Mouse (Mus musculus): ENCODE data around the gene Dlg3. TPM values are rescaled to one million over a fixed set of nuclear protein-coding genes. Genes with fewer than 3 reads are reported as not detected.

Gene Dlg3
- total RNA-seq (2021): 1 to 10 TPM; 4.5 to 5.6 TPM

GRCm38 (mm10) chrX:100767181-100767884 is at the start of gene Dlg3:
Gene Dlg3, plus strand, starts transcription at chrX:100767722.
- intact Hi-C loops (cut with DNase I): no loop called here

DNA sequence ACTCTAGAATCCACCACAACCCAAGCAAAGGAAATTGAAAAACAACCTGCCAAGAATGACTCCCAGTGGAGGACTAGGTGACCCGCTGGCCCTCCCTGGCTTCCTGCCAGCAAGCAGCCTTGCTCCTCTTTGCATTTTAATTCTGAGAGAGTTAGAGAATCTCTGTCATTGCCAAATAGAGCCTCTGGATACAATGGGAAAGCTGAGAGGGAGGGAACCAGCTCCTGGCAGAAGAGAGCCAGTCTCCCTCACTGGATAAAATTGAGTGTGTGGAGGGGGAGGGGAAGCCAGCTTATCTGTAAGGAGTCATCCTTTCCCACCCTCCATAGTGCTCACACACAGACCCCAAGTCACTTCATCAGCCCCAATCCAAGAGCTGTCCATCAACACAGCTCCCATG is 38.6 kb upstream of the Dlg3 start:
- peak; percentile 52 to 58 for DNase-seq

More at GRCm38 (mm10) chrX:100767181-100767884, at the start of gene Dlg3:
- DNase-seq: peak; percentile 26 to 35

DNA sequence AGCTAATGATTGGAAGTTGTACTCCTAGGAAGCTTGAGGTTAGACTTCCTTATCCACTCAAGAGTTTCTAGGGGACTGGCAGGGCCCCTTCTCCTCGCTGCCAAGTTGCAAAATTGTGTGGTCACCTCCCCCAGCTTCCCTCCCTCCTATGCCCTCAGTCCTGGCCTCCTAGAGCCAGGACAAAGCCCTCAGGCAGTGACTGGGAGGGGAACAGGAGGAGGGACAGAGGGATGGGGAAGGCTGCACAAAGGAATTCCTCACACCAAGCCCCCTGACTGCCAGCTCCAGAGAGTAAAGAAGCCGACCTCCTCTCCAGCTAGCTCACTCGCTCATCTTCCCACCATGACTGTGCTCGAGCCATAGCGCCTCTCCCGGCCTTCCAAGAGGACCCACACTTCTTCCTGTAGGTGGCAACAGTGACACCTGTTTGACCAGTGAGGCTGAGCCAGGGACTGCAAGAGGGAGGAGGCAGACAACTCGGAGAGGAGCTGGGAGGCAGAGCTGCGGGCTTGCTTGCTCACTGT is 37.8 kb upstream of the Dlg3 start, which contains the start of gene Gdpd2:
Gene Gdpd2 (plus strand): TSS at position 209 of the 524 bp plus-strand sequence.
- intact Hi-C loops (cut with DNase I): loop anchor here (10.0 kb wide), 2 partner anchors 105 to 205 kb away; partner anchors contain the start of genes Dgat2l6, Kif4 and Pdzd11

More for the DNA sequence above, 38.6 kb upstream of the Dlg3 start:
- intact Hi-C loops (cut with DNase I): no loop called here

DNA sequence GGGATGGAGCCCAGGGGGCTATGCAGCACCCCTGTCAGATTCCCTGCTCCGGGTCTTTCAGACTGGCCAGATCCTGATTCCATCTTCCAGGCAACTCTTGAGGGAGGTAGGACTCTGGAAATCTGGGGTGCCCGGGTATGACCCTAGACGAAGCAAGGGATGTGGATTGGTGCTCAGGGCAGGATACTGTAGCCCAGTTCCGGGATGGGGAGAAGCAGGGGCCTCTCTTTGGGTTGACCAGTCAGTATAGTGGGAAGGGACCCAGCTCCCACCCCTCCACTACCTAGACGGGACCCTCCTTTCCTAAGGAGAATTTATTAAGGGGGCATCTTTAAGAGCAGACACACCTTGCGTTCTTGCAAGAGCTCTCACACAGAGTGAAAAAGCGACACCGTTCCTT is 37.3 kb upstream of the Dlg3 start:
- intact Hi-C loops (cut with DNase I): loop anchor here (10.0 kb wide), 2 partner anchors 105 to 205 kb away; partner anchors contain the start of genes Dgat2l6, Kif4 and Pdzd11
- DNase-seq: no peak

More for the DNA sequence above, 37.8 kb upstream of the Dlg3 start, which contains the start of gene Gdpd2:
- peak; percentile 37 to 38 for DNase-seq

GRCm38 (mm10) chrX:100734359-100734758 is 33.2 kb upstream of the Dlg3 start:
- intact Hi-C loops (cut with DNase I): loop anchor here (10.0 kb wide), 2 partner anchors 110 to 210 kb away; partner anchors contain the start of genes Dgat2l6, Kif4 and Pdzd11
- no peak for DNase-seq

DNA sequence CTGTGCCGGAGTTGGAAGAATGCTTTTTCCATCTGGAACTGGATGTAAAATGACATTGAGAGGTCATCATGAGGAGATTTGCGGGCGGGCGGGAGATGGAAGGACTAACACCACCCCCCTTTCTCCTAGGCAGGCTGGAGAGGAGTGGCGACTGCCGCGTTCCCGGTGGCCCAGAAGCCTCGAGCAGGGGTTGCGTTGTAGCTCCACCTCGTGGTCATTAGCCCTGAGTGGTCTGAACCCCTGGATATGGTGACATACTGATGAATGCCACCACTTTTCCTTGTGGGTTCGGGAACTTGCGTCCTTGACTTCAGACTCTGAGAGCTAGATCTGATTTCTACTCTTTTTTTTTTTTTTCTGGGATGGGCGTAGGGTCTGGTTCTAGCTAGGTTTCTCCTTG is 28.6 kb upstream of the Dlg3 start:
- DNase-seq: peak; percentile 75 to 76
- intact Hi-C loops (cut with DNase I): loop anchor here (10.0 kb wide), 2 partner anchors 114 to 214 kb away; partner anchors contain the start of genes Dgat2l6, Kif4 and Pdzd11

GRCm38 (mm10) chrX:100739443-100739842 is 28.1 kb upstream of the Dlg3 start:
- peak; percentile 4 to 11 for DNase-seq
- intact Hi-C loops (cut with DNase I): loop anchor here (10.0 kb wide), 2 partner anchors 115 to 215 kb away; partner anchors contain the start of genes Dgat2l6, Kif4 and Pdzd11

GRCm38 (mm10) chrX:100740785-100741184 is 26.7 kb upstream of the Dlg3 start:
- DNase-seq: peak; percentile 63 to 66
- intact Hi-C loops (cut with DNase I): no loop called here

DNA sequence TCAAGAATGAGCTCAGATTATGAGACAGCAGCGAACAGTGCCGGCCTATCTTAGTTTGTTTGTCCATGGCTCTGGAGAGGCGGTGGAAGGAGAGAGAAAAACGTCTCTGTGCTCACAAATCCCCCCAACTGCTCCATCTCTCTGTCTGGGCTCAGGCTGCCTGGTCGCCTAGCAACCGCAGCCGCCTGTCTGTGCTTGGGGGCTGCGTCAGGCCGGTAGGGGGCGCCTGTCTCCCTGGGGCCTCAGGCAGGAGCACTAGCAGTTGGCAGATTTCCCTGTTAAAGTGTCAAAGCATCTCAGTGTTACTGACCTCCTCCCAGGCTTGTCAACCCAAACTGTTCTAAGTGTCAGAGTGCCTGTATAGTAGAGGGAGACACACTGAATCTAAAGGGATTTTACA is 25.6 kb upstream of the Dlg3 start:
- intact Hi-C loops (cut with DNase I): no loop called here
- peak; percentile 70 to 73 for DNase-seq

DNA sequence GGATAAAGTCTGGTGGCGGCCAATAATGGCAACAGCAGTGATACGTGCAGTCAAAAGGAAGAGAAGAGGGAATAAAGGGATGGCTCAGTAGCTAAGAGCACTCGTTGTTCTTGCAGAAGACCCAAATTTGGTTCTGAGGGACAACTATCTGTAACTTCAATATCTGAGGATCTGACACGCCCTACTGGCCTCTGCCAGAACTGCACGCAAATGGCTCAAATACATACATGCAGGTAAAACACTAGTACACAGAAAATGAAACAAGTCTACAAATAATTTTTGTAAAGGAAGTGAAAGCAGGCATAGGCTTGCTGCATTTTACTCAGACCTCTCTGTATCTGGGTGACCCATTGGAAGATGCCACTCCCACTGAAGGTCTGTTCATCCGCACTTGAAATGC is 1.7 kb upstream of the Dlg3 start:
- intact Hi-C loops (cut with DNase I): no loop called here
- DNase-seq: no peak

- DNase-seq: no peak
These were observed 534 bp downstream of the Dlg3 start for GRCm38 (mm10) chrX:100767885-100768626.

GRCm38 (mm10) chrX:100769281-100769680 is 1.8 kb downstream of the Dlg3 start:
- intact Hi-C loops (cut with DNase I): no loop called here
- DNase-seq: no peak

More at GRCm38 (mm10) chrX:100767885-100768626, 534 bp downstream of the Dlg3 start:
- intact Hi-C loops (cut with DNase I): no loop called here

- DNase-seq: peak; percentile 72 to 76
- intact Hi-C loops (cut with DNase I): loop anchor here (1.0 to 10.0 kb wide), 3 partner anchors 170 to 560 kb away; no protein-coding TSS in a partner anchor
These were observed 6.9 kb downstream of the Dlg3 start for GRCm38 (mm10) chrX:100774341-100774811.

GRCm38 (mm10) chrX:100775405-100775804 is 7.9 kb downstream of the Dlg3 start:
- DNase-seq: no peak
- intact Hi-C loops (cut with DNase I): loop anchor here (10.0 kb wide), 2 partner anchors 349 to 559 kb away; no protein-coding TSS in a partner anchor

- DNase-seq: peak; percentile 57 to 63
- intact Hi-C loops (cut with DNase I): loop anchor here (10.0 kb wide), 2 partner anchors 348 to 558 kb away; no protein-coding TSS in a partner anchor
These were observed 9.0 kb downstream of the Dlg3 start for GRCm38 (mm10) chrX:100776494-100776893.

GRCm38 (mm10) chrX:100776985-100777654 is 9.6 kb downstream of the Dlg3 start:
- peak; percentile 66 to 78 for DNase-seq
- intact Hi-C loops (cut with DNase I): loop anchor here (10.0 kb wide), 2 partner anchors 348 to 558 kb away; no protein-coding TSS in a partner anchor

DNA sequence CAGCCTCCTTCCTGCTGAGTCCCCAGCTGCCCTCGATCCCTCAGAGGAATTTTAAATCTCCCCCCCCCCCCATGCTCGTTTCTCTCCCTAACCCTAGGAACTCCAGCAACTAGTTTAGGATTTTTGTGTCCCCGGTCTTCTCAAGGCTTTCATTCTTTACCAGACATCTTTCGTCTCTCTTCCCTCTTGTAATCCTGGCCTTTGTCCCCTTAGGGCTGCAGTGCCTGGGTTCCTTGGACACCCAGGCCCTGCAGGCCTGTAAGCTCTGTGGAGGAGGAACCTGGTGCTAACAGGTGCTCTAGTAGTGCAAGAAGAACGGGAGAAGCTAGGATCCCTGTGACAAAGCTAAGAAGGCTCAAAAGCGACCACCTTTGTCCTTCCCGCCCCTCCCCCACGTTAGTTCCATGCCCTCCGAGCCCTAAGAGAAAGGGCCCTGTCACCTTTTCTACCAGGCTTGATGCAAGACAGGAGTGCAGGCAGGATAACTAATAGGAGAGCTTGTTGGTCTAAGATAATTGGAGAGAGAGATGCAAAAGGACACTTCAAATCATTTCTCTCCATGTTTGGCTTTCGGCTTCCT is 10.2 kb downstream of the Dlg3 start:
- intact Hi-C loops (cut with DNase I): loop anchor here (10.0 kb wide), 2 partner anchors 347 to 557 kb away; no protein-coding TSS in a partner anchor
- peak in 1 of 2 experiments; percentile 9 for DNase-seq

DNA sequence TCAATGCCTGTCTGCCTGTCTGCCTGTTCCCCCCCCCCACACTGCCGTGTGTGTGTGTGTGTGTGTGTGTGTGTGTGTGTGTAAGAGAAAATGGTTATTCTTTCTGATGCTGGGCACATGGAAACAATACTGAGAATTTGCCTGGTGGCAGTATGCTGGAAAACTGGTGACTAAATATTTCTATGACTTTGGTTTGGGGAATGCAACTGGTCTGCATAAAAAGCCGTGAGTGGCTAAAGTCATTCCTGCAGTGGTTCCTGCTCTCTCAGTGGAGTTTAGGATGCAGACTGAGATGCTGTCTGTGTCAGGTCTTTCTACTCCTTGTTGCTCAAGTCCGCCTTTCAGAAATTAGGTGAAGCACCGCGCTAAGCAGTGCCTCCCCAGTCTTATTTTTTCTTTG is 10.9 kb downstream of the Dlg3 start:
- intact Hi-C loops (cut with DNase I): loop anchor here (10.0 kb wide), 2 partner anchors 346 to 556 kb away; no protein-coding TSS in a partner anchor
- DNase-seq: peak in 1 of 2 experiments; percentile 4

DNA sequence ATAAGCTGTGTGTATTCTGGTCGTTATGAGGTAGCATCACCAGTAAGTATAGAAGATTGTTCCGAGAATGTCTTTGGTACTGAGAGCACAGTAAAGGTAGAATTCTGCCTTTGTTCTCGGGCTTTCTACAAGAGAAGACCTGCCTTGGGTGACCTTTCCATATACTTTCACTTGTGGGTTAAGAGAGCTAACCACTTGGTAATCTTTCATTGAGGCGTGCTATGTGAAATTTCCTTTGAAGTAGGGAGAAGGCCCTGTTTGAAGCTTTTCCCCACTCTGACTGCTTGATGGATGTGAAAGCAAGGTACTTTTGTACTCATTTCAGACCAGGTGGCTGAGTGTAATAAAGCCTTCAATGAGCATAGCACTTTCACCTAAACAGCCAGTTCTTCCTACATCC is 21.8 kb downstream of the Dlg3 start:
- intact Hi-C loops (cut with DNase I): no loop called here
- no peak for DNase-seq

Measured in heart, postnatal 10 days (tissue).